Mouse (Mus musculus) mesoderm, embryonic 11.5 days (tissue): Measurements from ENCODE around the gene Ldhc.
"Not testable (repeated sequence)": the region's sequence is repeated elsewhere in the genome, so short reads cannot be mapped to it uniquely, and the experiment has no call there.

ENCODE experiments used
- DNase-seq: peaks from one replicate; pipeline ENCODE4 v3.0.0-alpha.2; 2012; ENCODE audit warnings: low read depth, low spot score

Ldhc gene

GRCm38 (mm10) chr7:46860996-46861395 is at the start of gene Ldhc:
Ldhc (plus strand) TSS chr7:46861203.
- DNase-seq, result no peak

- no peak for DNase-seq
Measured at GRCm38 (mm10) chr7:46814012-46814411, 47.0 kb upstream of the Ldhc start.

- not testable (repeated sequence) for DNase-seq
Measured at GRCm38 (mm10) chr7:46820876-46821632, 39.9 kb upstream of the Ldhc start.

GRCm38 (mm10) chr7:46827046-46827802 is 33.8 kb upstream of the Ldhc start:
- DNase-seq, result no peak

GRCm38 (mm10) chr7:46827803-46828184 is 33.2 kb upstream of the Ldhc start:
- no peak for DNase-seq

GRCm38 (mm10) chr7:46829911-46830310 is 31.1 kb upstream of the Ldhc start:
- no peak for DNase-seq

GRCm38 (mm10) chr7:46830799-46831590 is 30.0 kb upstream of the Ldhc start:
- DNase-seq, result no peak

- DNase-seq, result no peak
Measured at GRCm38 (mm10) chr7:46831693-46832092, 29.3 kb upstream of the Ldhc start.

- not testable (repeated sequence) for DNase-seq
Measured at GRCm38 (mm10) chr7:46832112-46832810, 28.7 kb upstream of the Ldhc start.

GRCm38 (mm10) chr7:46833266-46833665 is 27.7 kb upstream of the Ldhc start:
- peak; percentile 55 for DNase-seq

- no peak for DNase-seq
Measured at GRCm38 (mm10) chr7:46833670-46834255, 27.2 kb upstream of the Ldhc start.

- no peak for DNase-seq
Measured at GRCm38 (mm10) chr7:46834994-46835610, 25.9 kb upstream of the Ldhc start.

- DNase-seq, result no peak
Measured at GRCm38 (mm10) chr7:46836357-46836756, 24.6 kb upstream of the Ldhc start.

- no peak for DNase-seq
Measured at GRCm38 (mm10) chr7:46837073-46837472, 23.9 kb upstream of the Ldhc start.

- peak; percentile 46 for DNase-seq
Measured at GRCm38 (mm10) chr7:46838104-46838671, 22.8 kb upstream of the Ldhc start.

- peak; percentile 51 for DNase-seq
Measured at GRCm38 (mm10) chr7:46838891-46839302, 22.1 kb upstream of the Ldhc start.

GRCm38 (mm10) chr7:46839446-46839845 is 21.6 kb upstream of the Ldhc start:
- DNase-seq, result no peak

- DNase-seq, result no peak
Measured at GRCm38 (mm10) chr7:46839861-46840260, 21.1 kb upstream of the Ldhc start.

GRCm38 (mm10) chr7:46840326-46840725 is 20.7 kb upstream of the Ldhc start:
- DNase-seq, result no peak

- no peak for DNase-seq
Measured at GRCm38 (mm10) chr7:46840787-46841525, 20.0 kb upstream of the Ldhc start, which contains the start of gene Ldha. Ldha (plus strand) TSS chr7:46841475.
